Mouse (Mus musculus): ENCODE measurements around the gene D1Ertd622e. TPM values are rescaled to one million over a fixed set of nuclear protein-coding genes. Genes with fewer than 3 reads are reported as not detected.

Gene D1Ertd622e
- total RNA-seq (2023), result 10 to 100 TPM; 40.9 to 47.4 TPM

GRCm38 (mm10) chr1:97661406-97662241 is at the start of gene D1Ertd622e:
TSS of gene D1Ertd622e (minus strand) at chr1:97662074.

Other genes starting within 250 kb of the D1Ertd622e start
- gene Gin1, start 108.1 kb upstream of the D1Ertd622e start, total RNA-seq (2023), result 10 to 100 TPM; 10.2 to 10.4 TPM
- 10 to 100 TPM; 40.1 to 51.1 TPM for gene Ppip5k2, start 108.3 kb upstream of the D1Ertd622e start, total RNA-seq (2023)

All from T-cell, adult 66 days (primary cell).